Mouse (Mus musculus) kidney, adult 18-20 months (tissue): ENCODE results near the gene Cbfb.
"Not testable (repeated sequence)": the region's sequence is repeated elsewhere in the genome, so short reads cannot be mapped to it uniquely, and the experiment has no call there.

Experiments
- DNase-seq: peaks from one replicate; pipeline ENCODE4 v3.0.0; 2021

The Cbfb gene

GRCm38 (mm10) chr8:105186467-105187005 lies 16.1 kb downstream of the Cbfb start:
- DNase-seq = no peak

- no peak for DNase-seq
Measured at GRCm38 (mm10) chr8:105192182-105192581, 21.7 kb downstream of the Cbfb start.

- DNase-seq = no peak
Measured at GRCm38 (mm10) chr8:105205748-105206147, 35.3 kb downstream of the Cbfb start.

DNA sequence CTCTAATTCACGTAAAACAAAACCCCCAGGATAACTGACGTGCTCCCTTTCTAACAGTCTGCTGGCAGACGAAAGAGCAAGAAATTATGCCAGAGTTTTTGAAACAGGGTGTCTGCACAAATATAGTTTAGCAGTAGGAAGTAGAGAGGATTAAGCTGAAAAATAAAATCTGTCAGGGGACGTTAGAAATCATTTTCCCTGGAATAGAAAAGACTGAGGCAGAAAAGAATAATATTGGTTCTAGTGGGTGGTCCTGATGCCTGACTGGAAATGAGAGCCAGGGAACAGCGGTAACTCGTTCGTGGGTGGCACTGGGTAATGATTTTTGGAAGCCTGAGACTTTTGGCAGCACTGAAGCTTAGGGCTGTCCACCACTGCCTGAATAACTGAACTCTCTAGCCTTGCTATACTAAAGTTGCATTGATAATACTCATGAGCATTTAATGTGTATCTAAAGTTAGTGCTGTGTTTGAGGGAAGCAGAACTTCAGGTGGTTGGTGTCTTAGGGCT lies 36.3 kb downstream of the Cbfb start:
- no peak for DNase-seq

- no peak for DNase-seq
Measured at GRCm38 (mm10) chr8:105207675-105208273, 37.3 kb downstream of the Cbfb start.

GRCm38 (mm10) chr8:105209153-105210110 lies 39.0 kb downstream of the Cbfb start:
- no peak for DNase-seq

- DNase-seq = no peak
Measured at GRCm38 (mm10) chr8:105214104-105214503, 43.6 kb downstream of the Cbfb start.

DNA sequence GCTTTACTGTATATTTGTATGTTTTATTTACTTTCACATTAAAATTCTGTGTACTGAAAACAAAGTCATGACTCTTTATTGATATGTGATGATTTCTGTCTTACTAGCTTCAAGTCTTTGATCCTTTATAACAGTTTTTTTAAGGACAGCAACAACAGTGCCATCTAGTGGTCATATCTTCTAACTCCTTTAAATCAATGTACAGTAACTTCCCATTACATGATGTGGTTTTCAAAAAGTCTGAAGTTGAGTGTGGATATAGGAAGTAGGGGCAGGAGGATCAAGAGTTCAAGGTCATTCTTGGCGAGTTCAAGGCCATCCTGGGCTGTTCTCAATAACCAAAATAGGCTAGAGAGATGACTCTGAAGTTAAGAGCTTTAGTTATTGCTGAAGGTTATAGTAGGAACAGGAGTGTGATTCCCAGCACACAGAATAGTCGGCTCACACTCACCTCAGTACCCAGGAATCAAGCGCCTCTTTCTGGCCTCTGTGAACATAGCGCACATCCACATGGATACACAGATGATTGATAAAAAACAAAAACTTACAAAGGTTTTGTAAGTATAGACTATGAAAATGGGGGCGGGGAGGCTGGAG lies 47.5 kb downstream of the Cbfb start:
- DNase-seq = peak; percentile 6

GRCm38 (mm10) chr8:105223850-105224249 lies 53.4 kb downstream of the Cbfb start:
- no peak for DNase-seq

DNA sequence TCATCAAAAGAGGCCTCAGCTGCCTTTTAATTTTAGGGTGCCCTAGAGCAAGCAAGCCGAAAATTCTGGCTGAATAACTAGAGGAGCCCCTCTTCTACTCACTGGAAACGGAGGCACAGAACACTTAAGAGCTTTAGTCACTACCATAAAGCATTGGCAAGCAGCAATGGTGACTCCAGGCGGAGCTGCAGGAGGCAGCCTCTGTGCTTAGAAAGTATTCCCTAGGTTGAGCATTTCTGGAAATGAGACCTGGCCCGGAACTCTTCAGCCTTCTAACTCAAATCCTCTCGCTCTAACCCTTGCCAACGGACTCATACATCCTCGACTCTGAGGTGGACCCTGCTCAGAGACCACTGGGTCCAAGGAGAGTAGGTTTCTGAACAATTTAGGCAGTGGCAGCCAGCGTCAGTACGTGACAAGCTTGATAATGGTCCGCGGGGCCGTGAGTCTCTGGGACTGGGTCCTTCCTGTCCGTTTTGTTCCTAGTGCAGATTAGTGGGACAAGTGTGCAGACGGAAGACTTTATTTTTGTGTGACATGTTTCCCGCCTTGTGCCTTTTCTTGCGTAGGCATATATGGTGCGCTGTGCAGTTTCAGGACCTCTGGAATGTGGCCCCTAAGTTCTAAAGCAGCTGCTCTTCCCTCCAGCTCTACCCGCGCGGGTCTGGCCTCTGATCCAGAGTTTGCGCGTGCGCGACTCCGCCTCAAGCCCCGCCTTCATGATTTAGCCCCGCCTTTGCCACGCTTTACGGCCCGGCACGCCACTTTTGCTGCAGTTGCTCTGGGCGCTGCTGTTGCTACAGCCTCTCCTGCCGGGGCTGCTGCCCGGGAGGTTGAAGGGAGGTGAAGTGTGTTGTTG lies 54.2 kb downstream of the Cbfb start, which contains the start of gene D230025D16Rik:
D230025D16Rik (plus strand) TSS at position 733 of the 859 bp plus-strand sequence.
- peak; percentile 96 for DNase-seq

DNA sequence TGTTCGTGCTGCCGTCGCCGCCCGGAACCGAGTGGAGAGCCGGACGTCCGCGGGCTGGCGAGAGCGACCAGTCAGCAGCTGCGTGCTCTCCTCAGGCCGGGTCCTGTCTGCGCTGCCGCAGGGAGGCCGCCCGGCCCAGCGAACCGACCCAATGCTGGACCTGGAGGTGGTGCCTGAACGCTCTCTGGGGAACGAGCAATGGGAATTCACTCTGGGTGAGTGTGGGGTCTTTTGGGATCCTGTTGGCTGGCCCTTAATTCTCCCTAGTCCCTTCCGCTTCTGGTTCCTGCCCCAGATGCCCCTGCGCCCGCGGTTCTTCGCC lies 54.8 kb downstream of the Cbfb start:
- no peak for DNase-seq

DNA sequence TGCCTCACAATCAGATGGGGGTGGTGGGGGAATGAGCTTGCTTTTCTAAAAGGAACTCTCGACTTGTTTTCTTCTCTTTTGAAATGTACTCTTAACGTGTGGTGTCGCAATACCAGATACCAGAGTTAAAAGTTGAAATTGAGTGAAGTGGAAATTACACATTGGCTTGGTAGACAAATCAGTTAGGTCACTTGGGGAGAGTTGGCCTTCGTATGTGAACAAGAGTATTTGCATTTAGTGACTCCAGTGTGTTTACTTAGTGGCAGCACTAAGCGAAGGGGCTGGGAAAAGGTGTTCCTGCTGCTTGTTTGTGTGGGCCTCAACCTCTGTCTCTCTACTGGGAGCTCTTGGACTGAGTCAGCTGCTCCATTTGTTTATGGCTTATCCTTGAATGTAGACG lies 55.4 kb downstream of the Cbfb start:
- DNase-seq = no peak

DNA sequence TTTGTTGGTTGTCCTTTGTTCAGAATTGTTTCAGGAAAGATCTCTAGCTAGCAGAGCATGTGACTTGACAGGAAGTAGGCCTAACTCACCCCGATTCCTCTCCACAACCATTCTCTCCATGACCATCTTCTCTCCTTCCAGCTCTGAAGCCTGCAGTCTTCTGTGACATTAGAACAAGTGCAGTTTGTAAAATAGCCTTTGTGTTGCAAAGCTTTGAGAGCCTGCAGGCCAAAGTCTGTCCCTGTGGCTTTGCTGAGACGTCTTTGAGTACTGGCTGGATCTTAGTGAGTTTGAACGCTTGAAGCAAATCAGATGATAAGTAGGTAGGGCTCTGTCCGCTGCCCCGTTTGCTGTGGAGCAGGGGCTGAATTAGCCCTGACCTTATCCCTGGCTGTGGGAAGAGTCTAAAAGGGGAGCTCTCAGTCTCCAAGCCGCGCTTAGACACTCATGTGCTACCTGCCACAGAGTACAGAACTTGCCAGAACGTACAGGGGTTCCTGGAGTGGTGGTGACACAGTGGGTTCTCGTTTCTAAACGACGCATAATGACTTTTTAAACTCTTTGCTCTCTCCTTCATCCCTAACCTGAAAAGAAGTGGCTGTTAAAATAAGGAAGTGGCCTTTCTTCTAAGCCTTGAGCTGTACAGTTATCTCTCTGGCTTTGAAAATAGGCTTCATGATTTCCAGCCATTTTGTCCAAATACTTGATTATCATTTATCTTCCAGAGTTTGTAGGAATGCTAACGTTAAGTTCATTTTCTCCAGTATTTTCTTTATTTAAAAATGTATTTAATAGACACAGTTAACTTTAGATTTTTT lies 61.2 kb downstream of the Cbfb start:
- DNase-seq = no peak

DNA sequence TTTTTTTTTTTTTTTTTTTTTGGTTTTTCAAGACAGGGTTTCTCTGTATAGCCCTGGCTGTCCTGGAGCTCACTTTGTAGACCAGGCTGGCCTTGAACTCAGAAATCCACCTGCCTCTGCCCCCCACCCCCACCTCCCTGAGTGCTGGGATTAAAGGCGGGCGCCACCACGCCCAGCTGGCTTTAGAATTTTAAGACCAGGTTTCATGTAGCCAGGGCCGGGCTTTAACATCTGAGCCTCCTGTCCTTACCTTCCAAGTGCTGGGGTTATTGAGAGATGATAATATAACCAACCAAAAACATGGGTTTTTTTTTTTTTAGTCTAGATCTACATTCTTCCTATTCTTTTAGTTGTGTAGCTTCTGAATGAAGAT lies 61.8 kb downstream of the Cbfb start:
- not testable (repeated sequence) for DNase-seq

GRCm38 (mm10) chr8:105233126-105233935 lies 62.9 kb downstream of the Cbfb start:
- no peak for DNase-seq

DNA sequence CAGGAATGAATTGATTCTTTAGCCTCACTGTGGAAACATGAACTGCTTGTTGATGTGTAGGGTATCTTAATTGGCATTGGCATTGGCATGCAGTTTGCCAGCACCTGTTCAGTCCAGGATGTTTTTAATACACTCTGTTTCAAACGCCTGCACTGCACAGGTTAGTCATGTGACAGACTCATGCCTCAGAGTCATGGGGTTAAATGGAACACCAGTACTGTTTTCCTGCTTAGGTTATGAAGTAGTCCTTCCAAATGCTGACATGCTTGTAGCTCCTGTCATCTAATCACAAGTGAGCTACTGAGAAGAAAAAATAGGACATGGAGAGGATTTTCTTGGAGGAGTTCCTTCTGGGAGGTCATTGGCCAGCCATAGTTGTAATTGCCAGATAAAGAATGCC lies 64.7 kb downstream of the Cbfb start:
- DNase-seq = peak; percentile 28

GRCm38 (mm10) chr8:105237442-105238142 lies 67.1 kb downstream of the Cbfb start:
- DNase-seq = no peak

DNA sequence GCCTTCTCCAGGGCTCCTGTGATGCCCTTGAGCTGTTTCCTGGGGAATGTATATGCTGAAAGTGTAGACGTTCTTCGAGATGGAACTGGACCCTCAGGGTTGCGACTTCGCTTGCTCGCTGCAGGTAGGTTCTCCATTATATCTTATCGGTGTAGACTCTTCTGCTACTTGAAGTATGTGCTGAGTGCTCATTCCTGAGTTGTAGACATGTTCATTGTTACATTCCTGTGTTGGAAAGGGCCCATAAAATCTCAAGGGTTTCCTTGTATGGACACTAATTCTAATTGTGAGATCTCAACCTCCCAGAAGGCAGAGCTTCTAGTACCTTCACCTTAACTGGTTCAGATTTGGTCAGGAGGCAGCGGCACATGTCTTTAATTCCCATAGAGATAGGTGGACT lies 70.5 kb downstream of the Cbfb start:
- no peak for DNase-seq

DNA sequence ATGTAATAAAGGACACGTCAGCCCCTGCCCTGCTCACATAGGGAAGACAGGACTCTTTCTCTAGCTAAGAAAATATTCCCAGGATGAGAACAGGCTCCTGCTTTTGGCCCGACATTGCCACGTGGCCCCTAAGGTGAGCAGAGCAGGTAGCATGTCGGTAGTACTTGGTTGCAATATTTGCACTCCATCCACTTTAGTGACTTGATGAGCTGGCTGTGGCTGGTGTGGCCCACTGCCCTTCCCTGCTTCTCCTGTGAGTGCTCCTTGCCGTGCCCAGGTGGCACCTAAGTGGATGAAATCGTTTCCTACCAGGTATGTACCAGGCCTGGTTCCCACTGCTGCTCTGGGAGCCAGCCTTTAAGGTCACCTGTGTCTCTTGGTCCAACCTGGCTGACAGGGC lies 81.5 kb downstream of the Cbfb start:
- no peak for DNase-seq
